Mouse (Mus musculus) embryonic fibroblast, embryonic 13.5 days (primary cell): ENCODE measurements around the gene Ptprn2.

Experiments
- CTCF ChIP-seq: IDR thresholded peaks from 2 replicates; pipeline ENCODE4 v1.5.1; 2011; ENCODE audit warnings: mild to moderate bottlenecking, control low read depth, low read length, moderate library complexity, borderline replicate concordance; ENCODE audit not compliant: insufficient read depth
- POLR2A ChIP-seq: IDR thresholded peaks from 2 replicates; pipeline ENCODE4 v1.6.1; 2011; ENCODE audit warnings: low read depth, mild to moderate bottlenecking, control low read depth, low read length, moderate library complexity

DNA sequence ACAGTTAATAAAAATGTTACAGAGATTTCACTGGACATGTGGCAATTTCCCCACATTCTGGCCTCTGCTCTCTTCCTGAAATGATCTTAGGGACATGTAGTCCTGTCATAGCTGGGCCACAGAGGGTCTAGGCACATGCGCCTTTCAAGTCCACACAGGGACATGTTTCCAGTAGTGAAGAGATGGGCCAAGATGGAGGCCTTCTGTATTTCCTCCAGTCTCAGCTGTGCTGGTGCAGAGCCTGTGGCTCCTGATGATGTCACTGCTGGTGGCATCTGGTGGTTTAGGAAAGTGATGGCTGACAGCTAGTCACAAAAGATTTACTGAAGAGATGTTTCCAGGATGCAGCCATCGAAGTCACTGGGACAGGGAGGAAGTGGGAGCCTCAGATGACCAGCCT lies 797.1 kb downstream of the Ptprn2 start:
- no peak for TF ChIP-seq POLR2A
- no peak for TF ChIP-seq CTCF
